Mouse (Mus musculus): ENCODE data around the gene Ankrd23.
A peak's percentile ranks its signal among the peaks of the same experiment; 100 is the strongest.

Ankrd23 gene

DNA sequence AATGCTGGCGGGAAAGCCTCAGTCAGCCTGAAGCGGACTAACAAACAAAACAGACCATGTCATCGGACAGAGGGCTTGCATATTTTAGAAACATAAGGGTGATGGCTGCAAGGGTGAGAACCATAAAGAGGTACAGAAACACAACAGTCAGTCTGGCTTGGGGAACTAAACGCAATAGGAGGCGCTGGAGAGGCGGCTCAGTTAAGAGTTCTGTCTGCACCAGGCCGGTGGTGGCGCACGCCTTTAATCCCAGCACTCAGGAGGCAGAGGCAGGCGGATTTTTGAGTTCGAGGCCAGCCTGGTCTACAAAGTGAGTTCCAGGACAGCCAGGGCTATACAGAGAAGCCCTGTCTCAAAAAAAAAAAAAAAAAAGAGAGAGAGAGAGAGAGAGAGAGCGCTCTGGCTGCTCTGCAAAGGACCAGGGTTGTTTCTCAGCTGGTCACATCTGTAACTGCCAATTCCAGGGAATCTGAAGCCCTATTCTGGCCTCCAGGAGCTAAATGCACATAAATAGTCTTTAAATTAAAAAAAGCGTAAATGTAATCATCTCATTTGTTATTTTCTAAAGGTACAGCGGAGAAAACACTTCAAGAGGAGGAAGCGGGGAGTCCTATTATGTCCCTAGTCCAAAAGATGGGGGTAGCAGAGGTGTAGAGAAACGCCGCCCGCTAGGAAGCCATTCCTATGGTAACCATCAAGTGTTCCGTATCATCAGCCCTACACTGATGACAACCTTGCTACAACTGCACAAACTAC, 9.3 kb upstream of the Ankrd23 start:
- DNase-seq (ENCODE audit: low spot score in 2 of 2): no peak

DNA sequence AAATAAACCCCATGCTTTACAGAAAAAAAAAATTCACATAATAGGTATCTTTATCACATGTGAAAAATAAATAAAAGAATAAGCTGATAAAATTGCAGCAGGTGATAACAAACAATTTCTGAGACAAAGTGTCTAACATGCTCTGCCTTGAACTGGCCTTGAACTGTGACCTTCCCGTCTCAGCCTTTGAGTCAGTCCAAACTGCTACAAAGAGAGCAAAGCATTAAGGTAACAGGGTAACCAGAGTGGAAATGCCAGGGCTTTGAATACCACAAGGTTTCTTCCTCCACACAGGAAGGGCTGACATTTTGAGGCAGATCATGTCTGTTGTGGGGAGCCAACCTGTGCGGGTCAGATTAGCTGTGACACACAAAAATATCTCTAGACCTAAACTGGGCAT, 8.7 kb upstream of the Ankrd23 start:
- DNase-seq (ENCODE audit: low spot score in 2 of 2): no peak

DNA sequence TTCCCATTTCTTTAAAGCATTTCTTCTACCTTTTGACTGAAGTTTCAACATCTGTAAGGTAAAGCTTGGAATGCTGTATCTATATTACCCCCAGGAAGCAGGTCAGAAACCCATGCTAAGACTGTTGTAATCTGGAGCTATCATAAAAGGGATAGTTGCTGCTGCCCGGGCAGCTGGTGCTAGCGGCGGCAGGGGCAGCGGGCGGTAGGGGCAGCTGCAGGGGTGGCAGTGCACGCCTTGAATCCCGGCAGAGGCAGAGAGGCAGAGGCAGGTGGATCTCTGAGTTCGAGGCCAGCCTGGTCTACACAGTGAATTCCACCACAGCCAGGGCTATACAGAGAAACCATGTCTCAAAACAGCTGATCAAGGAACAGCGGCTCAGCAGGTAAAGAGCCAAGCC, 6.2 kb upstream of the Ankrd23 start:
- no peak for DNase-seq (ENCODE audit: low spot score in 2 of 2)

DNA sequence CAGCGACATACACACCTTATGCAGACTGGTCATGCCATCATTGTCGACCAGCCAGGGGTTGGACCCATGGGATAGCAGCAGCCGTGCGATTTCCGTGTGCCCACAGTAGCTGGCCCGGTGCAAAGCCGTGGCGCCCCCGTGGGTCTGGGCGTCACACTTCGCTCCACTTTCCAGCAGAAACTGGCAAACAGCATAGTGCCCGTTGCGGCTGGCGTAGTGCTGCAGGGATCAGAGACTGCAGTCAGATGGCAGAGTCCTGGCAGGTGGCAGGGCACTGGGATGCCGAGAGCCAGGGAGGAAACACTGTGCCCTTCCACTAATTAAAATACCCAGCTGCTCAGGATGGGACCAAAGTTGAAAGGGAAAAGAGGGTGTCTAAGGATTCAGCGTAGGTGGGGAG, 5.2 kb upstream of the Ankrd23 start:
- DNase-seq (ENCODE audit: low spot score in 2 of 2): no peak

DNA sequence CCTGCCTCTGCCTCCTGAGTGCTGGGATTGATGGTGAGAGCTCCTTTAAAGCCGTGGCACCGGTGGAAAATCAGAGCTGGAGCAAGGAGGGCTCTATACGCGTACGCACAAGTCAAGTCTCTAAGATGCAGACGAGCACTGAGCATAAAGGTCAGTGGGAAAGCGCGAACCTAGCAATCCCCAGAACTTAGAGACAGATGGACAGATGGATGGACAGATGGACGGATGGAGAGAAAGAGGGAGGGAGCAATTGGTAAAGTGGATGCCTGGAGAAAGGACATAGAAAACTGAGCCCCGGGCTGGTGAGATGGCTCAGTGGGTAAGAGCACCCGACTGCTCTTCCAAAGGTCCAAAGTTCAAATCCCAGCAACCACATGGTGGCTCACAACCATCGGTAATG, 4.1 kb upstream of the Ankrd23 start:
- DNase-seq (ENCODE audit: low spot score in 2 of 2): no peak

DNA sequence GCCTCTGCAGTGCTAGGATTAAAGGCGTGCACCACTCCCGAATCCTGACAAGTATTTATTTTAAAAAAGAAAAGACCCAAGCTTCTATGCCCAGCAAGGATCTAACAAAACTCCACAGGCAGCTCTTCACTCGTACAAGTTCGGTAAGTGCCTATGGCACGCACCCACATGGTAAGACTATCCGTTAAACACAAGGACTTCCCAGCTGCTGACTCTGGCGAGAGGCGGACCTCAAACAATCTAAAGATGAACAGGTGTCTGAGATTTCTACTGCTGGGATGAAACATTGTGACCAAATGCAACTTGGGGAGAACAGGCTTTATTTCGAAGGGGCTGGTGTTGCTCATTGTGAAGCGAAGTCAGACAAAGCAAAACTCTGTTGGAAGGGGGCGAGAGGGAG, 3.4 kb upstream of the Ankrd23 start:
- no peak for DNase-seq (ENCODE audit: low spot score in 2 of 2)

DNA sequence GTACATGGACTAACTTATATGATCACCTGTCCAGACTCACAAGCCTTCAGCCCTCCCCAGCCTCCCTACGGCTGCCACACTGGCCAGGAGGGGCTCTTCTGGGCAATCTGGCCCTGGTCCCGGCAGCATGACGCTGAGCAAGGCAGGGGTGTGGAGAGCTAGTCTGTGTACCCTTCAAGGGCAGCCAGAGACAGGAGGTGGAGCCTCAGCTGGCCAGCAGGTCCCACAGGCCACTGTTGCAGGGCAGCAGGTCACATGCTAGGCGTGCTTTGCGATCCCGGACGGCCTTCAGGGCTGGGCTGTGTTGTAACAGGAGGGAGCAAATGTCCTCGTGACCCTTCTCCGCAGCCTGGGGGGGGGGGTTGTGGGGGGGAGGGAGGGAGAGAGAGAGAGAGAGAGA, 2.5 kb upstream of the Ankrd23 start, which contains the start of gene Gm42417:
Gene Gm42417, minus strand, starts transcription at position 244 of the 400 bp plus-strand sequence.
- peak in 1 of 2 experiments; percentile 44 for DNase-seq (ENCODE audit: low spot score in 2 of 2)

DNA sequence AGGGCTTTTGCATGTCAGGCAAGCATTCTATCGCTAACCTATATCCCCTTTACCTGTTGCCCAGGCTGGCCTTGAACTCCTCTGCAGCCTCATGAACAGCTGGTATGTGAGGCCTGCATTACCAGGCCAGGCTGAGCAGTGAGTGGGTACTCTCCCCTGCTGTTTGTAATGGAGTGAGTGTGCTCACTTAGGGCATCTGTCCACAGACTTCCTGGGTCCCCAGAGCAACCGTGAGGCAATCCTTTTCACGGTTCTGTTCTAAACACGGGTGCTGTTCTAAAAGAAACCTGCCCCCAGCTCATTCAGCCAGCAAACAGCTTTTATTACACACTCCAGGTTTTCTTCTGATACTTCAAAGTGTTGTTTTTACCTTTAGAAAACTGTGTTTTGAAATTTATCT, 2.0 kb upstream of the Ankrd23 start:
- no peak for DNase-seq (ENCODE audit: low spot score in 2 of 2)

DNA sequence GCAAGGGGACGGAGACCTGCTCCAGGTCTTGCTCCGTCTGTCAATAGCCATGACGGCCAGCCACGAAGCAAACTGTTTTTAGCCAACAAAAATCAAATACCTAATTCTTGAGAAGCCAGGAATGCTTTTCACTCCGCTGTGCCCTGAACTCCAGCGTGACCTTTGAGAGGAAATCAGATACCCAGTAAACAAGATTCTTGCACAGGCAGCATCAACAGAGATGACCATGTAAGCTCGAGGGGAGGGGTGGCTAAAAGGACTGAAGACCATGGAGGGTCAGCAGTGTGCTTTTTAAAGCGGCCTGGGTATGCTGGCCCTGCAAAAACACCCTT, 320 bp downstream of the Ankrd23 start:
- no peak for DNase-seq (ENCODE audit: low spot score in 2 of 2)

DNA sequence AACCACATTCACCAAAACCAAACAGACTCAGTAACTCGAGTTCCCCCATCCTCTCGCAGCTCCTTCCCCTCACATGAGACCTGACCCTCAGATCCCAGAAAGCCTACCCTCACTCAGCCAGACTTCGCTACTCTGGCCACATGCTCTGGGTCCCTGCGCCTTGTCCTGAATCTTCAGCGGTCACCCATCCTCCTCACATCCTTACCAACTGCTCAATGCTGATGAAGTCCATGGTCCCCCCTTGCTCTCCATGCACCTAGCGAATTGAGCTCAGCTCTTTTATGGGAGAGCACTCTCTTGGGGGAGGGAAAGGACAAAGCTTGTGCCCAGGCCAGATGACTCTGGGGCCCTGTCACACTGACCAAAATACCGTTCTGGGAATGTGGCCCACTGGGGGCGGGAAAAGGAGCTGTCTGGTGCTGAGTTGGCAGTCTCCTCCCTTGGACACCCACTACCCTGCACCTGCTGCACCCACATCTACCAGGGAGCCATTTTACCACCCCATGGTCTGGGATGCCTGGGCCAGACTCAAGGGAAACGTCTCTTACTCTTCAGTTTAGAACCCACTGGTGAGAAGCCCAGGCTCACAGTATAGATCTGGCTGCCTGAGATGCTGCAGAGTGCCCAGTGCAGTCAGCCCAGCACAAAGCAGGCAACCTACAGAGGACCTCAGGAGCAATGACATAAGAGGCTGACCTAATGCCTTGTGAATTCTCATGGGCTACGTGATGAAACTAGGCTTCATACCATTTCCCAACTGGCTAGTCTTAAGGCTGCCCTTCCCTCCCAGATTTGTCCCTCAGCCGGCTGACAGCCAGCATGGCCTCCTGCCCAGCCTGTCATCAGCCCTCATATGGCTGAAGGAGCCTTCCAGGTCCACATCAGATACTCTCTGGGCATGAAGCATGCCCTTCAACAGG, 946 bp downstream of the Ankrd23 start:
- DNase-seq (ENCODE audit: low spot score in 2 of 2): no peak

DNA sequence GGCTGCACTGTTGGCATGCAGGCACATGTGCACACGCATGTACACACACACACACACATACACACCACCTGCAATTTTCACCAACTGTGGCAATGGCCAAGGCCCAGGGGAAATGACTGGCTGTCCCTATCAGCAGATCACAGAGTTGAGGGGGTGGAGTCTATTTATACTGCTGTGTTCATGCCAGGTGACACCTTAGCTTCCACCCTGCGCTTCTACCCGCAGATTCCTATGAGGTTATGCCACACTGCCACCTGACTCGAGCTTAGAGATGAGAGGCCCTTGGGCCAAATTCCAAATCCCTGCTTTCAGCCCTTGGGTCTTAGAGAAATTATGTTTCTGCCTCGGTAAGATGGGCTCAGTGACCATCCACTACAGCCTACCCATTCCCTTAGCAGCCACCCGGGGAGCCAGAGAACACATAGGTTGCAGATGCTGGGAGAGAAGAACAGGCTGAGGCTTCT, 2.1 kb downstream of the Ankrd23 start:
- no peak for DNase-seq (ENCODE audit: low spot score in 2 of 2)

DNA sequence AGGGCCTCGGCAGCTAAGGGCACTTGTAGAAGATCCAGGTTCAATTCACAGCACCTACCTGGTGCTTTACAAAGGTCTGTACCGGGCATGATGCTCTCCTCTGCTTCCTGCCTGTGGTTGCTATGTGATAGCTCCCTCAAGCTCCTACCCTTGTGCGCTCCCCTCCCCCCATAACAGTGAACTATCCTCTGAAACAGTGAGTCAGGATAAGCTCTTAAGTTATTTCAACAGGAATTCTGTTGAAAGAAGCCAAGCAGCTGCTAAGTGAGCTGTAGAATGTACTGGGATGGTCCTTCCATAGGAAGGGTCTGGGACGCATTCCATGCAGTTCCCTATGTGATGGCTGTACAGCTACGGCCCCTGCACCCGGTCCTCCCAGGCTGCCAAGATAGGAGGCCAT, 3.1 kb downstream of the Ankrd23 start:
- no peak for DNase-seq (ENCODE audit: low spot score in 2 of 2)

DNA sequence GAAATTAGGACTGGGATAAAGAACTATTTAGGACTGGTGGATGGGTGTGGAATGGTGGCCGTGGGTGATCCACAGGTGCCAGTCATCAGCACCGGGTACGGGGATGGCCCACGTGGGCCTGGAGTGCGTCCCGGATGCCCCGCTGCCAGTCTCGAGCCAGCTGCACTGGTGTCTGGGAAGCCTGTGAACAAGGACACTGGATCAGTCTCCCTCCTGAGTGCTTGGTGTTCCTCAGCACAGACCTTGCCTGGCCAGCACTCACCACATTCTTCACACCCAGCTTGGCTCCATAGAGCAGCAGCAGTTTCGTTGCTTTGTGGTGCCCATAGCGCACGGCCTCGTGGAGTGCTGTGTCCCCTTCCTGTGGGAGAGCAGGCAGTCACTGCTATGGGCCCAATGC, 5.2 kb downstream of the Ankrd23 start:
- DNase-seq (ENCODE audit: low spot score in 2 of 2): no peak

DNA sequence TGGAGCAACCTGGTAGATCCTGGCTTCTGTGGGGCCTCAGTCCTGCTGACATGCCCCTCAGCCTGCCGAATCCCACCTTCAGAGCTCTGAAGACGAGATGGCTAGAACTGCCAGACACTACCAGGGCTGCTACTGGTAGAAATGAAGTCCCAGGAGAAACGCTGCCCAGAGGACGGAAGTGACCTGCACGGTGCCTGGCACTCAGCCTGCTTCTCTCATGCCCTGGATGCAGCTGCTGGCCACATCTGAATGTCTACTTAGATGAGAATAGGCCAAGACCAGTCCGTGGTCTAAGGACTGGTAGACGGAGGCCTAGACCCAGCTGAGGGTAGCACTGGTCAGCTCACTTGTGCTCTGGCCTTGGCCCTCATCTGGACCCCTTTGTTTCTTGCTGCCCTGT, 5.7 kb downstream of the Ankrd23 start:
- DNase-seq (ENCODE audit: low spot score in 2 of 2): no peak

DNA sequence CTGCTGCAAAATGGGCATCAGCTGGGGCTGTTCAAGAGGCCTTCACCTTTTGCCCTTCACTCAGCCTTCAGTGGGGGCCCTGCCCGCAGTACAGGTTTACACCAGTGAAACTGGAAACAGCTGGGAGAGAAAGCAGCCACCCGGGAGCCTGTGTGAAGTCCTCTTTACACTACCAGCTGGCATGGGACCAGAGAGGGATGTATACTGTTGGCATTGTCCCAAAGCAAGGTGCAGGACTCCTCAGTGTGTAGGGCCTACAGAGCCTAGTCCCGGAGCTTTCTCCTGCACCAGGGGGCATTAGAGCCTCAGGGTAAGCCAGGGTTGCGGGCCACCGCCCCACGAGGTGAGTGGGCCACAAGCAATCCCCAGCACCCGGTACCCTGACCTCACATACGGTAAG, 6.2 kb downstream of the Ankrd23 start:
- no peak for DNase-seq (ENCODE audit: low spot score in 2 of 2)

DNA sequence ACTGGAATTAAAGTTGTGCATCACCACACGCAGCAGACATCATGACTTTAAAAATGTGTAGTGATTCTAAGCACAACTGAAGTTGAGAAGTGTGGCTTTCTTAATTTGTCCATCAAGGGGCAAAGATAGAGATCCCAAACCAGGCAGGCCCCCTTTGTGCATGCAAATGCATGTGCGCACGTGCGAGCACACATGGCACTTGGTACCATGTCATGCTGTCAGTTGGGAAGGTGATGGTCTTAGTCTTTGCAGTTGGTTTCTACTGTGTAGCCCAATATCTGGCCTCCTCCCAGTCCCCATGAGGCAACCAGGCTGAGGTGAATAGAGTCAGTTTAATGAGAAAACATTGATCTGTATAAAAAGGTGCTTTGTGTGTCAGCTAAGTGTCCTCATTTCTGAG, 6.8 kb downstream of the Ankrd23 start:
- no peak for DNase-seq (ENCODE audit: low spot score in 2 of 2)

DNA sequence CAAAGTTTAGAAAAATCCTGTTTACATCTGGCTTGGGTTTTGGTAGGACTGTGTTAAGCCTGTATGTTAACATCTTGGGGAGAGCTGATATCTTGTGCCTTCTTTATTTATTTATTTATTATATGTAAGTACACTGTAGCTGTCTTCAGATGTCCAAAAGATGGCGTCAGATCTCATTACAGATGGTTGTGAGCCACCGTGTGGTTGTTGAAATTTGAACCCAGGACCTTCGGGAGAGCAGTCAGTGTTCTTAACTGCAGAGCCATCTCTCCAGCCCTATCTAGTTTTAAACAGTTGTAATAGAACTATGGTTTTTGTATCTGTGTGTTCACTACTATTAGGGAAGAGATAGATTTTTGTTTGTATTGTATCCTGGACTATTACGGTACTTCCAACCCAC, 7.4 kb downstream of the Ankrd23 start:
- no peak for DNase-seq (ENCODE audit: low spot score in 2 of 2)

DNA sequence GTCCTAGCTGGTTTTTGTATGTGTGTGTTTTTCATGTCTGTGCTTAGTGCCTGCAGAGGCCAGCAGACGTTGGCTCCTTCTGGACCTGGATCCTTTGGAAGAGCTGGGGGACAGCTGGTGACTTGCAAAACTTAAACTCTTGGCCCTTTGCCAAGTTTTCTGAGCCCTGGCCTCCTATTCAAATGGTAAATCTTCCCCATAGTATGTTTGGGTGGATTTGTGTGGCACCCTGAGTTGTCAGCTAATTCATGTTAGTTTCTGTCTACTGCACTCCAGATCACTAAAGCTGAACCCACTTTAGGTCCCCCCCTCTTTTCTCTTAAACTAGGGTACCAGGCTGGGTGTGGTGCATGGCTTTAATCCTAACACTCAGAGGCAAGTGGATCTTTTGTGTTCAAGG, 8.3 kb downstream of the Ankrd23 start:
- DNase-seq (ENCODE audit: low spot score in 2 of 2): no peak

DNA sequence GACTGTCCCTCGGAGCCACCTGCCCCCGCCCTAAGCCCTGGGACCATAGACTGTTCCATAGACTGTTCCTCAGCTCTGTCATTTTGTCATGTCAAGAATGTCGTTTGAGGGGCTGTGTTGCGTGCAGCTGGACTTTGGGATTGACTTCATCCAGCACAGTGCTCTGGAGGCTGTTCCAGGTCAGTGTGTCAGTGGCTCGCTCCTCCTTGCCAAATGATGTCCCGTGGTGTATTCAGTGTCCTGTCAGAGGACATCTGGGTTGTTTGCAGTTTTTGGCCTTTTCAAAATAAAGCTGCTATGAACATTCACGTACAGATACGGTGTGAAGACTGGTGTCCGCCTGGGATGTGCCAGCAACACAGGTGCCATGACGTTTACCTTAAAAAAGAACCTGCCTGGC, 9.8 kb downstream of the Ankrd23 start:
- DNase-seq (ENCODE audit: low spot score in 2 of 2): no peak

DNA sequence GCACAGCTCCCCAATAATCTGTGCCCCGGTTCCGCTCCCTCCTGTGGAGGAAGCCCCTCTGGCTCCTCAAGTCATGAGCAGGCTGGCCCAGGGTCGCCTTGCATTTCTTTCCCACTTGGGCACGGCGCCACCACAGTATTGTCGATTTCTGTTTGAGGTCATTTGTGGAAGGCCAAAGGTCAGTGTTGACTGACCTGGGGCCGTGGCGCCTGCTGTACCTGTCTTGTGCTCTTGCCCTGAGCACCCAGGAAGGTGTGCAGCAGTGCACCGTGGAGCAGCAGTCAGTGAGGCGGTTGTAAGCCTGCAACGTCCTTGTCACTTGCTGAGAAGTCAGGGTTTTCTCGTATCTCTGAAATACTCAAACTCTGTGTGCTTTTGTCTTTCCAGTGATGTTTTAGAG, 10.9 kb downstream of the Ankrd23 start:
- no peak for DNase-seq (ENCODE audit: low spot score in 2 of 2)

DNA sequence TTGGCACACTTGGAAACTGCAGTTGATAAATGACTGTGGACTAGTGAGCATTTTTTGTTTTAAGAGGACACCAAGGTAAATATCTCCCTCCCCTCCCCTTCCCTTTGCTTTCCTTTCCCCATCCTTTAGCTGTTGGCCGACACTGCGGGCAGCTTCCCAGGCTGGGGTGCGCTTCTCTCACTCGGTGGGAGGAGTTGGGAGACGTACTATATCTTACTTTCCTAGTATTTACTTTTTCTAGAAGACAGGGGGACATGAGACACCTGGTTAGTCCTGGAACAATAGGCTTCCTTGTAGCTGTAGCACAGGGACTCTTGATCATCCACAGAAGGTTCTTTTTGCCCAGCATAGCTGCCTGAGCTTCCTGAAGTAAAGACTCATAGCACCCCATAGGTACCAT, 12.6 kb downstream of the Ankrd23 start:
- DNase-seq (ENCODE audit: low spot score in 2 of 2): no peak

DNA sequence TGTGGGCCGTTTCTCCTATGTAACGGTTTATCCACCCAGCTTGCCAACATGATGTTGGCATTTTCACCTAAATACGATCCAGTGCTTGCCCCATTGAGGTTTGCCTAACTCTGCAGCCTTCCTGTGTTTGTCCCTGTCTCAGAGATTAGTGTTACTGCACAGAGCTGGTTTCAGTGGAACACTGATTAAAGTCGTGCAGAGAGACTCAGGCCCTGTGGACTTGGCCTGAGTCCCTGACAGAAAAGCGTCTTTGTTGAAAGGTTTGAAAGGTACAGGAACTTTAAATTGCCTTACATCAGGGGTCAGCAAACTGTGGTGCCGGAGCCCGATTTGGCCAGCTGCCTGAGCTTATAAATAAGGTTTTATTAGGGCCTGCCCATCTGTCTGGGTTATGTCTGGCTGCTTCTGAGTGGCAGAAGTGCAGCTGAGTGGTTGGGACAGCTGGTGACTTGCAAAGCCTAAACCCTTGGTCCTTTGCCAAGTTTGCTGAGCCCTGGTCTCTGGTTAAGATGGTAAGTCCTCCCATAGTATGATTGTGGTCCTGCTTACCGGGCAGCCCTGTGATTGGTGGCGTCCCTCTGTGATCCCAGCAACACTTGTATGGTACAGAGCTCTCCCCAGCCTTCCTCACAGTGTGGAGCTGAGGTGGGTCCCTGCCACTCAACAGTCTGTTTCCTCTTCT, 13.2 kb downstream of the Ankrd23 start:
- DNase-seq (ENCODE audit: low spot score in 2 of 2): no peak

DNA sequence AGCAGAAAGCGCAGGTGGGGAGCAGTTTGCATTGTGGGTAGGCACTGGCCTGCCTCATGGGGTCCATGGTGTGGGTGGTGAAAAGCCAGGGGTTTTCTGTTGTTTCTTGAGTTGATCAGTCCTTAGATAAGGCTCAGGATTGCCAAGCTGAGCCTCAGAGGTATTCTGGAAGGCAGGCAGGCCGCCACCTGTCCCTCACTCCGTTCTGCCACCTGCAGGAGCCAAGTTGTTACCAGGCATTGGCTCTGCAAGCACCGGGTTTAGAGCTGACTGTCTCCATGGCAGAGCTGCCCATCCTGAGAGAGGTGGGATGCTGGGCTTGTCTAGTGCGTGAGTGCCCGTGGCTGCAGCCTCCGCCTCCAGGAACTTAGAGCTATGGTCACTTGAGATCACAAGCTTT, 14.5 kb downstream of the Ankrd23 start:
- DNase-seq (ENCODE audit: low spot score in 2 of 2): no peak
